Mouse (Mus musculus) cerebral cortex, adult 2 months (tissue): ENCODE data around the gene Arhgef1.

Experiments used
- WGBS: fragments of 180-500 bp; shearing (Covaris S2); methylation state at CpG from one replicate; pipeline ENCODE4 v1.1.7; 2018; 5-methylcytosine and 5-hydroxymethylcytosine counted together

Arhgef1 gene

GRCm38 (mm10) chr7:24902630-24903443 is at the start of gene Arhgef1:
Arhgef1 (plus strand) TSS chr7:24902912.
- 7% methylated on average over 65 of the region's 68 CpGs for WGBS

GRCm38 (mm10) chr7:24853695-24854094 is 49.0 kb upstream of the Arhgef1 start:
- 79% methylated on average over 7 of the region's 7 CpGs for WGBS

GRCm38 (mm10) chr7:24856460-24857120 is 46.1 kb upstream of the Arhgef1 start:
- 61% methylated on average over 6 of the region's 6 CpGs for WGBS

GRCm38 (mm10) chr7:24859234-24859633 is 43.5 kb upstream of the Arhgef1 start:
- 83% methylated on average over 5 of the region's 5 CpGs for WGBS

- 91% methylated on average over 7 of the region's 7 CpGs for WGBS
Measured at GRCm38 (mm10) chr7:24861913-24862312, 40.8 kb upstream of the Arhgef1 start, which contains the start of gene Gm9844. Gm9844 (plus strand) TSS chr7:24862213.

- 85% methylated on average over 4 of the region's 4 CpGs for WGBS
Measured at GRCm38 (mm10) chr7:24862853-24863252, 39.9 kb upstream of the Arhgef1 start.

GRCm38 (mm10) chr7:24864156-24864555 is 38.6 kb upstream of the Arhgef1 start:
- WGBS = 53% methylated on average over 6 of the region's 6 CpGs

- 39% methylated on average over 17 of the region's 17 CpGs for WGBS
Measured at GRCm38 (mm10) chr7:24869080-24869479, 33.6 kb upstream of the Arhgef1 start.

GRCm38 (mm10) chr7:24869532-24870165 is 33.1 kb upstream of the Arhgef1 start, which contains the start of the genes Lypd4 and Dmrtc2:
Lypd4 (minus strand) TSS chr7:24869941.
Dmrtc2 (plus strand) TSS chr7:24870057.
- WGBS = 56% methylated on average over 41 of the region's 41 CpGs

GRCm38 (mm10) chr7:24877588-24877987 is 25.1 kb upstream of the Arhgef1 start:
- 79% methylated on average over 3 of the region's 3 CpGs for WGBS

- 66% methylated on average over 2 of the region's 2 CpGs for WGBS
Measured at GRCm38 (mm10) chr7:24879620-24880019, 23.1 kb upstream of the Arhgef1 start.

- 93% methylated on average over 9 of the region's 9 CpGs for WGBS
Measured at GRCm38 (mm10) chr7:24882416-24883199, 20.1 kb upstream of the Arhgef1 start.

GRCm38 (mm10) chr7:24883896-24884692 is 18.6 kb upstream of the Arhgef1 start, which contains the start of gene Rps19:
Rps19 (plus strand) TSS chr7:24884371.
- WGBS = under 1% methylated on average over 57 of the region's 57 CpGs

- under 1% methylated on average over 47 of the region's 47 CpGs for WGBS
Measured at GRCm38 (mm10) chr7:24884693-24885291, 17.9 kb upstream of the Arhgef1 start.

- 31% methylated on average over 12 of the region's 12 CpGs for WGBS
Measured at GRCm38 (mm10) chr7:24885468-24886307, 17.0 kb upstream of the Arhgef1 start.

- 56% methylated on average over 4 of the region's 4 CpGs for WGBS
Measured at GRCm38 (mm10) chr7:24886308-24886633, 16.4 kb upstream of the Arhgef1 start.

- 37% methylated on average over 4 of the region's 4 CpGs for WGBS
Measured at GRCm38 (mm10) chr7:24887096-24887495, 15.6 kb upstream of the Arhgef1 start.

- WGBS = 73% methylated on average over 6 of the region's 6 CpGs
Measured at GRCm38 (mm10) chr7:24889431-24890220, 13.1 kb upstream of the Arhgef1 start.
